Mouse (Mus musculus) monocyte, adult 5-6 weeks (primary cell): ENCODE measurements around the gene Ncoa4. TPM values are rescaled to one million over a fixed set of nuclear protein-coding genes. Genes with fewer than 3 reads are reported as not detected.
A peak's percentile ranks its signal among the peaks of the same experiment; 100 is the strongest.
"Not testable (repeated sequence)": the region's sequence is repeated elsewhere in the genome, so short reads cannot be mapped to it uniquely, and the experiment has no call there.

Source experiments
- ATAC-seq: fragments of 153-309, 156-312 bp; replicated peaks from 2 replicates; pipeline ENCODE4 v1.8.0; 2017; ENCODE audit warnings: mild to moderate bottlenecking; ENCODE audit not compliant: low TSS enrichment, insufficient number of reproducible peaks, severe bottlenecking, poor library complexity, low FRiP score
- total RNA-seq: library from RNA; stranded (forward); fragments of 200-1000, 200-491, 200-594 nt; gene quantifications from 3 replicates; pipeline ENCODE4 v1.2.3, GENCODE M21; 2017

Gene Ncoa4
- total RNA-seq, 1 experiment from 2014 or later, result 83.4 TPM

DNA sequence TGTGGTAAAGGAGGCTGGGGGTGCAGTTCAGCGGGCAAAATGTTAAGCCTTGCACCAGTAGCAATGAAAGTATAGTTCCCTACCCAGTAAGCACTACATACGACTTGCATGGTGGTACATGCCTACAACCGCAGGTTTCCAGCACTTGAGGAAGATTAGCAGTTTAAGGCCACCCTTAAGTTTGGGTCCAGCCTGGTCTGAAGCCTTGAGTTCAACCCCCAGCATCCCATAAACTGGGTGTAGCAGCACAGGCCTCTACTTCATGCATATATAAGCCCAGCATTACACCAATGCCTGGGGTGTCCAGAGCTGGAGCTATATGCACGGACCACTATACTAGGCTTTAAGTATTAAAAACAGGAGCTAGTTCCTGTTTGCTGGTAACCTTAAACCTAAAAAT, 24.2 kb downstream of the Ncoa4 start:
- ATAC-seq, result no peak

DNA sequence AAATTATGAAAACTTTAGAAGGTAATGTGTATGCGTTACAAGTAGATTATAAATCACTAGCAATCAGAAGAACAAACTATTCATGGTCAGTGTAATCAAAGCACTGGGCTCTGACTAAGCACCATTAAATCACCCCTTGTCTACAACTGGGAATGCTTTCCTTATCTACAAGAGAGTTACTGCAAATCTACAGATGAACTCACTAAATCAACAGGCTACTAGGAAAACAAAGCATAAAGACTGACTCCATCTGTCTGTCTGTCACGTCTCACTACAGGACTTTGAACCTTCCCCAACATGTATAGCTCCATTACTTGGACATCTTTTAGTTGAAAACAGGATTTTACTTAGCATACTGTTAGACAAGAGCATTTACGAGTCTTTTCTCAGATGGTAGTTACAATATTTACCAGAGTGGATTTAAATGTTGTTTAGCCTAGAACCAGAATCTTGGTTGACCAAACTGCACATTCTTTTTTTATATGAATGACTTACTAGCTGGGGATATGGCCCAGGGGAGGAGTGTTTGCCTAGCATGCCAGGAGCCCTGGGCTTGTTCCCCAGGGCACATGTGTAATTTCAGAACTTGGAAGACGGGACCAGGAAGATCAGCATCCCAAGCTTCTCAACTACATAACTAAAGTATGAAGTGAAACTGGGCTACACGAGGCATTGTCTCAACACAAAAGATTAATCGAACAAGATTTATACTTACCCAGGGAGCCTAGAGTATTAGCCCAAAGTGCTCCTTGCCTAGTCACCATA, 31.1 kb downstream of the Ncoa4 start:
- ATAC-seq, result no peak

- ATAC-seq, result no peak
Observed at GRCm38 (mm10) chr14:32191926-32192325, 32.3 kb downstream of the Ncoa4 start.

DNA sequence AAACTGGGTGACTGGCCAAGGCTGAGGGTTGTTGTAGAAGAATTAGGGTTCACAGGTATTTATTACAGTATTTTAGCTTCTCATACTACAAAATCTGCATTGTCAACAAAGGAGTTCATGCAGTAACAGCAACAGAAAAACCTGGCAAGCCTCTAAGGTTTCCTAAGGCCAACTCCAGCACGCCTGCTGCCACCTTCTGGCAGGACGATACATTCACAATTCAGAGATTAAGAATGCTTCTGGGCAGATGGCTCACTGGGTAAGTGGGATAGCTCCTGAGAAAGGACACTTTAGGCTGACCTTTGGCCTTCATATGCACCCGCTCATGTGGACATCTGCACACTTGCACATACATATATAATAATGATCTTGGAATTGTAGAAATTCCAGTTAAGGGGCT, 32.8 kb downstream of the Ncoa4 start:
- ATAC-seq, result 0 out of 2 replicates have a peak, but pooled peaks have one; percentile 40

DNA sequence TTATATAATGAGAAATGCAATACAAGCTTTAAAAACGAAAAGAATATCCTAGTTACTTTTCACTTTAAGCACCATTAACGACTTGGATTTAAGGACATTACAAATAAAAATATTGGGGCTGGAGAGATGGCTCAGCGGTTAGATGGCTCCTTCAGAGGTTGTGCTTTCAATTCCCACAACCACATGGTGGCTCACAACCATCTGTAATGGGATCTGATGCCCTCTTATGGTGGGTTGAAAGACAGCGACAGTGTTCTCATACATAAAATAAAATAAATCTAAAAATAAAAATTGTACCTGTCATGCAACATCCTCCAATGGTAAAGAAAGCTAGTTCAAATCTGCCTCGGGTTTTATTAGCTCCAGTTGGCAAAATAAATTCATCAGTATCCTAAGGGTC, 33.9 kb downstream of the Ncoa4 start:
- ATAC-seq, result not testable (repeated sequence)

DNA sequence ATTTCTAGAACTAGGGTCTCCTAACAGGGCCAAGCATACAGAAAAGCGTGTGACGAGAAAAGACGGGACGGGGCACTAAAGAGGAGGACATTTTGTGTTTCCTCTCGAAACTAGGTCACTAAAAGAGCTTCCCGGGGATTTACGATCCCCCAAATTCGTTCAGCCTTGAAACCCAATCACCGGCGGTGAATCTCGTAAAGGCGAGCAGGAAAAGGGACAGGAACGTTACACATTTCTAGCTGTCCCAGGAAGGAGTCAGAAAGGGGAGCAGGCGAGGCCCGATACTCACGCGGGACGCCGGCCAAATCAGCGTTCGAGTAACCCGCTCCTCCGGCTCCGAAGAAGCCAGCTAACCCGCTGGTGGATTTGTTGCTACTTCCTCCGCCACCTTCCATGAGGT, 41.7 kb downstream of the Ncoa4 start:
- ATAC-seq, result no peak

DNA sequence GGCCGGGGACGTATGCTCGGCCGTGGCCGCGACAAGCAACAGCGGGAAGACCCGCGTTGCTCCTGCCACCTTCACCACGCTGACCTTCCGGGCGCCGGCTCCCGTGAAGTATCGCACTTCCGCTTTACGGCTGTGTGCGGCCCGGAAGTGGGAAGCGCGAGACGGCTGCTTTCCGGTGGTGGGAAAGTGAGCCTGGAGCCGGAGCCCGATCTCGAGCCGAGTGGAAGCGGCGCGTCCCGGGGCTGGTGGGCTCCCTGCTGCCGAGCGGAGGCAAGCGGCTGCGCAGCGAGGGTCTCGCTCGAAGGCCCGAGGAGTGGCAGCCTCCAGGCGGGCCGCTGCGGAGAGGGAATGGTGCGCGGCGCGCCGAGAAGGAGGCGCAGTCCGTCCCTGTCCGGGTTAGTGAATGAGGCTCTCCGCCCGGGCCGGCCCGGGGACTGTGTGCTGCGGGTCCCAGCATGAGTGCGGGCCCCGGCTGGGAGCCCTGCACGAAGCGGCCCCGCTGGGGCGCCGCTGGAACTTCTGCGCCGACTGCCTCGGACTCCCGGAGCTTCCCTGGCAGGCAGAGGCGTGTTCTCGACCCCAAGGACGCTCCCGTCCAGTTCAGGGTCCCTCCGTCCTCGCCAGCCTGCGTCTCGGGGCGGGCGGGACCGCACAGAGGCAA, 42.3 kb downstream of the Ncoa4 start, which contains the start of the genes Timm23 and Parg:
Timm23 (minus strand) TSS at position 108 of the 661 bp plus-strand sequence.
Parg (plus strand) TSS at position 159 of the 661 bp plus-strand sequence.
- peak; percentile 97 for ATAC-seq

DNA sequence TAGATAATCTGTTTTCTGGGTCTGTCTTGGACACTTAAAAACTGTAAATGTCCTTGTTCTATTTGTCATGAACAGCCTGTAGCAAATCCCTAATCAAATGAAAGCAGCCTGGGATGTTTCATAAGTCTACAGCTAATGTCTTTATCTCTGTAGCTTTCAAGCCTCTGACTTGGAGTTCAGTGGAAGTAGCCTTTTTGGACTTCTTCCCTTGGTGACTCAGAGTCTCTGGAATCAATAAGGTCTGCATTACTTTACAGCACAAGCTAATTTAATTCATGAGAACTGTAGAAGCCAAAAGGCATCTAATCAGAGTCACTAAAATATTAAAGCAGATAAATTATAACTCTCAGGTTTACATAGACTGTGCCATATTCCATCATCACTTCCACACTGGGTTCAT, 66.9 kb downstream of the Ncoa4 start:
- ATAC-seq, result no peak

GRCm38 (mm10) chr14:32228996-32229395, 69.3 kb downstream of the Ncoa4 start:
- no peak for ATAC-seq

Other genes with a start within 250 kb of the Ncoa4 start
- gene Galnt15, start 130.9 kb upstream of the Ncoa4 start, total RNA-seq, result not detected in 3 replicates
- 9.2 to 22.1 TPM (median 10.6 TPM) in 3 replicates for gene Oxnad1, start 74.5 kb upstream of the Ncoa4 start, total RNA-seq
- 72.4 to 102 TPM (median 78.3 TPM) in 3 replicates for gene Dph3, start 74.1 kb upstream of the Ncoa4 start, total RNA-seq
- gene Msmb, start 17.8 kb upstream of the Ncoa4 start, total RNA-seq, result not detected in 3 replicates
- gene Timm23, start 42.0 kb downstream of the Ncoa4 start, total RNA-seq, result 48.4 to 102 TPM (median 64.0 TPM) in 3 replicates
- 89.5 to 191 TPM (median 132 TPM) in 3 replicates for gene Parg, start 42.1 kb downstream of the Ncoa4 start, total RNA-seq
- gene Ogdhl, start 162.2 kb downstream of the Ncoa4 start, total RNA-seq, result not detected in 3 replicates
- not detected in 3 replicates for gene 1700024G13Rik, start 228.5 kb downstream of the Ncoa4 start, total RNA-seq